Mouse (Mus musculus) erythroblast, embryonic 14.5 days (primary cell): Measurements from ENCODE around the gene Cytip.
"Not testable (repeated sequence)": the region's sequence is repeated elsewhere in the genome, so short reads cannot be mapped to it uniquely, and the experiment has no call there.

ENCODE experiments used
- GATA1 ChIP-seq: IDR thresholded peaks from 2 replicates; pipeline ENCODE4 v1.6.1; 2012; ENCODE audit warnings: low read length, inconsistent platforms, mixed read lengths
- TAL1 ChIP-seq: IDR thresholded peaks from 3 replicates; pipeline ENCODE4 v1.6.1; 2012; ENCODE audit warnings: low read length, inconsistent platforms, mixed read lengths

DNA sequence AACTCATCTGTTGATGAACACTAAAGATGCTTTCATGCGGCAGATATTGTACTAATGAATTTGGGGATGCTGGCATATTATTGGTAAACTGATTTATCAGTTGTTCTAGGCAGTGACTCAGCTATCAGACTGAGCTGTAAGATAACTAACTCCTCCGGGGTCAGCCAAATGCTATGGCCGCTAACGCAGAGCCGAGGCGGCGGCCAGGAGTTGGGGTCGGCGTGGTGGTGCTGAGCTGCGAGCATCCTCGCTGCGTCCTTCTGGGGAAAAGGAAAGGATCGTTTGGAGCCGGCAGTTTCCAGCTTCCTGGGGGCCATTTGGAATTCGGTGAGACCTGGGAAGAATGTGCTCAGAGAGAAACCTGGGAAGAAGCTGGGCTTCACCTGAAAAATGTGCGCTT lies 87.4 kb downstream of the Cytip start:
- not testable (repeated sequence) for TF ChIP-seq GATA1, TAL1
